Mouse (Mus musculus): ENCODE measurements around the gene Yif1b. TPM values are rescaled to one million over a fixed set of nuclear protein-coding genes. Genes with fewer than 3 reads are reported as not detected.
A peak's percentile ranks its signal among the peaks of the same experiment; 100 is the strongest.
"Not testable (repeated sequence)": the region's sequence is repeated elsewhere in the genome, so short reads cannot be mapped to it uniquely, and the experiment has no call there.

Yif1b gene
- polyA plus RNA-seq, 1 experiment from 2014 or later = 81.0 TPM

DNA sequence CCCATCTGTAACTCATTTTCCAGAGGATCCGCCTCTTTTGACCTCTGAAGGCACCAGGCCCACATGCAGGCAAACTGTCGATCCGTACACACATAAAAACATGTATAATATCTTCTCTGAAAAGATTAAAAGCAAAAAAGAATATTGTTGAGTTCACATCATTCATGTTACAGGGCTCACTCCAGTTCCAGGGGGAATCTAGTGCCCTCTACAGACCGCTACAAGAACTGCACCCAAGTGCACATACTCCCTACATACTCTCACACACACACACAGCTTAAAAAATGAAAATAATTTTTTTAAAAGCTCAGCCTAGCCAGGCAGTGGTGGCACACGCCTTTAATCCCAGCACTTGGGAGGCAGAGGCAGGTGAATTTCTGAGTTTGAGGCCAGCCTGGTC, 3.5 kb upstream of the Yif1b start:
- Histone ChIP-seq H3K4me3 (replicated peaks; ENCODE audit: low read length) (no peak overlapping the region), H3K4me1 (replicated peaks; ENCODE audit: control insufficient read depth, insufficient read depth, low read length) (peaks cover 17% of the 10 kb centered on the region), H3K4me2 (ENCODE audit: low read length) (no peak overlapping the region), H3K27me3 (replicated peaks; ENCODE audit: control insufficient read depth, insufficient read depth, low read length) (peaks cover 30% of the 10 kb centered on the region), H3K36me3 (ENCODE audit: control insufficient read depth, insufficient read depth) (no peaks in the 10 kb centered on the region), H3K27ac (ENCODE audit: low read length) (no peak overlapping the region), H3K9ac (replicated peaks; ENCODE audit: low read depth, low read length) (no peak overlapping the region), H3K9me3 (ENCODE audit: control insufficient read depth, low read length) (no peaks in the 10 kb centered on the region; the same call in 1 of the 2 replicates)
- ATAC-seq = no peak
- 79% methylated on average over 5 of the region's 5 CpGs for WGBS

DNA sequence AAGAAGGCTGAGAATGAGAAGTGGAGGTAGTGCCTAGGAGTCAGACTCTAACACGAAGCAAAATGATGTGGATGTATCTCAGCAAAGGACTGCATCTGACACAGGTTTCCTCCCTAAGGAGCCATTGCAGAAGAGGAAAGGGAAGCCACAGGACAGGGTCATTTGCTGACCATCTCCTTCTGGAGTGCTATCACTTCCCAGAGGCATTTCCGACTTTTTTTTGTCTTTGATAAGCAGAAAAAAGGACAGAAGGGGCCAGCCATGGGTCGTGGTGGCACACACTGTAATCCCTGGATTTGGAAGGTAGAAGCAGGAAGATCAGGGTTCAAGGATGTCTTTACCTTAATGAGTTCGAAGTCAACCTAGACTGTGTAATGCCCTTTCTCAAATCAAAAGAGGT, 1.5 kb upstream of the Yif1b start:
- no peak overlapping the region for H3K9ac ChIP-seq (replicated peaks; ENCODE audit: low read depth, low read length)
- WGBS = 86% methylated on average over 4 of the region's 4 CpGs
- H3K9me3 ChIP-seq (ENCODE audit: control insufficient read depth, low read length) = no peaks in the 10 kb centered on the region; the same call in 1 of the 2 replicates
- peaks cover 17% of the 10 kb centered on the region for H3K4me1 ChIP-seq (replicated peaks; ENCODE audit: control insufficient read depth, insufficient read depth, low read length)
- H3K27me3 ChIP-seq (replicated peaks; ENCODE audit: control insufficient read depth, insufficient read depth, low read length) = peaks cover 16% of the 10 kb centered on the region
- no peak overlapping the region for H3K4me3 ChIP-seq (replicated peaks; ENCODE audit: low read length)
- H3K27ac ChIP-seq (ENCODE audit: low read length) = no peak overlapping the region
- H3K4me2 ChIP-seq (ENCODE audit: low read length) = no peak overlapping the region
- H3K36me3 ChIP-seq (ENCODE audit: control insufficient read depth, insufficient read depth) = no peaks in the 10 kb centered on the region
- ATAC-seq = no peak

- peak; percentile 11 for ATAC-seq
- H3K4me2 ChIP-seq (ENCODE audit: low read length) = peak overlapping the region; percentile 58
- WGBS = 28% methylated on average over 6 of the region's 6 CpGs
These were observed 533 bp upstream of the Yif1b start for GRCm38 (mm10) chr7:29237596-29237995.

DNA sequence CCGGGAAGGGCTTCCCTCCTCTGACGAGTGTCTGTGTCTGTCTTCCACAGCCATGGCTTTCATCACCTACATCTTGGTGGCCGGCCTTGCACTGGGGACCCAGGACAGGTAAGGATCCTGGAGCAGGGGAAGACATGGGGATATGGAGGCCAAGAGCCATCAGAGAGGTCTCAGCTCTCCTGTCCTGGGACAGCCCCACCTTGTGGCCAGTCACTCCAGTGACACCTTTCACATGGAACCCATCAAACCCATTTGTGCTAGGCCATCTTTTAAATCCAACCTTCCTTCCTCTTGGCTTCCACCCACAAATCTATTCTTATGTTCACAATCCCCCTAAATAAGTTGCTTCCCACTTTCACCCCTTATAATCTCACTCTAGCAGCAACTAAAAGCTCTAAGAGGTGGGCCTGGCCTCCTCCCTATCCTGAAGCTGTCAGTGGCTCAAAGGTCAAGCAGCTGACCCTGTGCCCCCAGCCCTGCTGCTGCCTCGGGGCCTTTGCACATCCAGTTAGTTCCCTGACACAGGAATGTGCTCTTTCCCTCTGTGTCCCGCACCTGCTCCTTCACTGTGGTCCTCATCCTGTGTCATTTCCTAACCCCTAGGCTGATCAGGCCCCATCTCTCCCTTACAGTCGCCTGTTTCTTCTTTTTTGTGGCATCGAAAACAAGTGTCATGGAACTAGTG, 6.7 kb downstream of the Yif1b start:
- Histone ChIP-seq H3K9ac (replicated peaks; ENCODE audit: low read depth, low read length) (no peak overlapping the region), H3K27ac (ENCODE audit: low read length) (no peak overlapping the region), H3K27me3 (replicated peaks; ENCODE audit: control insufficient read depth, insufficient read depth, low read length) (peaks cover 5% of the 10 kb centered on the region; the same call in 1 of the 2 replicates), H3K4me1 (replicated peaks; ENCODE audit: control insufficient read depth, insufficient read depth, low read length) (peaks cover 5% of the 10 kb centered on the region; the same call in 1 of the 2 replicates), H3K9me3 (ENCODE audit: control insufficient read depth, low read length) (no peaks in the 10 kb centered on the region), H3K4me3 (replicated peaks; ENCODE audit: low read length) (no peak overlapping the region), H3K4me2 (ENCODE audit: low read length) (no peak overlapping the region), H3K36me3 (ENCODE audit: control insufficient read depth, insufficient read depth) (no peaks in the 10 kb centered on the region; the same call in 1 of the 2 replicates)
- no peak for ATAC-seq
- WGBS = 84% methylated on average over 7 of the region's 7 CpGs

More at GRCm38 (mm10) chr7:29237596-29237995, 533 bp upstream of the Yif1b start:
- Histone ChIP-seq H3K9ac (replicated peaks; ENCODE audit: low read depth, low read length) (peak overlapping the region; percentile 55), H3K27ac (ENCODE audit: low read length) (peak overlapping the region; percentile 87), H3K4me3 (replicated peaks; ENCODE audit: low read length) (peak overlapping the region; percentile 75)
- not testable (repeated sequence) for H3K27me3 ChIP-seq (replicated peaks; ENCODE audit: control insufficient read depth, insufficient read depth, low read length); H3K36me3 ChIP-seq (ENCODE audit: control insufficient read depth, insufficient read depth); H3K4me1 ChIP-seq (replicated peaks; ENCODE audit: control insufficient read depth, insufficient read depth, low read length); H3K9me3 ChIP-seq (ENCODE audit: control insufficient read depth, low read length)

DNA sequence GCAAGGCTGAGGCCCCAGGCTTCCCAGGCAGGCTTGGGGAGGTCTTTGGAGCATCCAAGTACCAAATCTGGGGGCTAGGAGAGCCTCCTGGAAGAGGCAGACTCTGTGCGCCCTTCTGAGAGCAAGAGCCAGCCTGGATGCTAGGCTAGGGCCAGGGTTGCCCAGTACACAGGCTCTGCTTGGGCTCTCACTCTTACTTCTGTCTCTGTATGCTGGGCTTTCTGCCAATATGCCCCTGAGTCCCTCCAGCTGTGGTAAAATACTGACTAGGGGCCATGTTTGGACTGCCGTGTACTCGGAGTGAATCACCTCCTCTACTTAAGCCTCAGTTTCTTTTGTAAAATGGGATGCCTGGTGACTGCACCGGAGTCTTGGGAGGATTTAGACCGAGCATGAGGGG, 7.9 kb downstream of the Yif1b start:
- Histone ChIP-seq H3K36me3 (ENCODE audit: control insufficient read depth, insufficient read depth) (no peaks in the 10 kb centered on the region; the same call in 1 of the 2 replicates), H3K4me3 (replicated peaks; ENCODE audit: low read length) (no peak overlapping the region), H3K9ac (replicated peaks; ENCODE audit: low read depth, low read length) (no peak overlapping the region), H3K4me1 (replicated peaks; ENCODE audit: control insufficient read depth, insufficient read depth, low read length) (peaks cover 5% of the 10 kb centered on the region; the same call in 1 of the 2 replicates), H3K4me2 (ENCODE audit: low read length) (no peak overlapping the region), H3K9me3 (ENCODE audit: control insufficient read depth, low read length) (no peaks in the 10 kb centered on the region), H3K27ac (ENCODE audit: low read length) (no peak overlapping the region), H3K27me3 (replicated peaks; ENCODE audit: control insufficient read depth, insufficient read depth, low read length) (peaks cover 5% of the 10 kb centered on the region; the same call in 1 of the 2 replicates)
- WGBS = 81% methylated on average over 5 of the region's 5 CpGs
- no peak for ATAC-seq

DNA sequence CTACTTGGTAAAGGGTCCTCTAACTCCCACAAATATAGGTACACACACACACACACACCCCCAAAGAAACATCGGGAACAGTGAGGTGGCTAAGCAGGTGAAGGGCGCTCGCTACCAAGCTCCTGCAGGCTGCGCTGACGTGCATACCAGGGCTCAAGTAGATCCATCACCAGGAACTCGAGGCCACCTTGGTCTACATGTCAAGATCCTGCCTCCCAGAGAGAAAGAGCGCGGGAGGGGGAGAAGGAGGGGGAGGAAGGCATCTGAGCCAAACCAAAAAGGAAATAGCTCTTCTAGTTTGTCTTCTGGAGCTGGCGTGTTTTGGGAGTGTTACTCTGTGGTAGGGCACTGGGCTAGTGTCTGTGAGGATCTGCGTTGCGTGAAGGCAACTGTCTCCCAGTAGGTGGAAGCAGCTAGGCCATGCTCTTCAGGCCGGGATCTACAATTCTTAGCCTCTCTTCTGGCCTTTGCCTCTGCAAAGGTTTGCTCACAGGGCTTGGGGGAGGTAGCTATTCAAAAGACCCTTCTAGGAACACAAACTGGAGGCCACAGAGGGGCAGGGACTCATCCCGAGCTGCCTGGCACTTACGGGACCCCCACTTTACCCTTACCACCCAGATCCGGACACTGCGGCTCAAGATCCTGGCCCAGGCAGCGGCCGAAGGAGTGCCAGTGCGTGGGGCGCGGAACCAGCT, 8.6 kb downstream of the Yif1b start:
- WGBS = 89% methylated on average over 21 of the region's 21 CpGs
- Histone ChIP-seq H3K27ac (ENCODE audit: low read length) (no peak overlapping the region), H3K9ac (replicated peaks; ENCODE audit: low read depth, low read length) (no peak overlapping the region), H3K27me3 (replicated peaks; ENCODE audit: control insufficient read depth, insufficient read depth, low read length) (peaks cover 5% of the 10 kb centered on the region; the same call in 1 of the 2 replicates), H3K36me3 (ENCODE audit: control insufficient read depth, insufficient read depth) (no peaks in the 10 kb centered on the region; the same call in 1 of the 2 replicates), H3K4me2 (ENCODE audit: low read length) (no peak overlapping the region), H3K4me1 (replicated peaks; ENCODE audit: control insufficient read depth, insufficient read depth, low read length) (peaks cover 5% of the 10 kb centered on the region; the same call in 1 of the 2 replicates), H3K9me3 (ENCODE audit: control insufficient read depth, low read length) (no peaks in the 10 kb centered on the region), H3K4me3 (replicated peaks; ENCODE audit: low read length) (no peak overlapping the region)
- ATAC-seq = no peak

DNA sequence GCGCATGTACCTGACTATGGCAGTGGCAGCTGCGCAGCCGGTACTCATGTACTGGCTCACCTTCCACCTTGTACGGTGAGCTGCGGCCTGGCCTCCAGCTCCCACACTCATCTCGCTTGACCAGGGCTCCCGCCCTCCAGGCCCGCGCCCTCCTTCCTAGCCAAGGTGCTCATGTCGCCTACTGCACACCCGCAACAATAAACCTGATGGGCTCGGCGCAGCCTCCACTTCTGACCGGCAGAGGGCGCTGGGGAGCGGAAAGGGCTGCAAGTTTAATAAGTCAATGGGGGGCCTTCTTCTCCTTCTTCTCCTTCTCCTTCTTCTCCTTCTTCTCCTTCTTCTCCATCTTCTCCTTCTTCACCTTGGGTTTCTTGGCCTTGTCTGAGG, 9.2 kb downstream of the Yif1b start:
- H3K36me3 ChIP-seq (ENCODE audit: control insufficient read depth, insufficient read depth) = no peaks in the 10 kb centered on the region; the same call in 1 of the 2 replicates
- ATAC-seq = no peak
- H3K27ac ChIP-seq (ENCODE audit: low read length) = no peak overlapping the region
- H3K4me3 ChIP-seq (replicated peaks; ENCODE audit: low read length) = no peak overlapping the region
- peaks cover 5% of the 10 kb centered on the region; the same call in 1 of the 2 replicates for H3K4me1 ChIP-seq (replicated peaks; ENCODE audit: control insufficient read depth, insufficient read depth, low read length)
- H3K4me2 ChIP-seq (ENCODE audit: low read length) = no peak overlapping the region
- H3K9ac ChIP-seq (replicated peaks; ENCODE audit: low read depth, low read length) = no peak overlapping the region
- peaks cover 5% of the 10 kb centered on the region; the same call in 1 of the 2 replicates for H3K27me3 ChIP-seq (replicated peaks; ENCODE audit: control insufficient read depth, insufficient read depth, low read length)
- 25% methylated on average over 16 of the region's 16 CpGs for WGBS
- H3K9me3 ChIP-seq (ENCODE audit: control insufficient read depth, low read length) = no peaks in the 10 kb centered on the region

- Histone ChIP-seq H3K4me2 (ENCODE audit: low read length) (peak overlapping the region; percentile 13), H3K4me1 (replicated peaks; ENCODE audit: control insufficient read depth, insufficient read depth, low read length) (peaks cover 5% of the 10 kb centered on the region; the same call in 1 of the 2 replicates), H3K36me3 (ENCODE audit: control insufficient read depth, insufficient read depth) (no peaks in the 10 kb centered on the region; the same call in 1 of the 2 replicates), H3K4me3 (replicated peaks; ENCODE audit: low read length) (no peak overlapping the region), H3K9ac (replicated peaks; ENCODE audit: low read depth, low read length) (0 out of 2 replicates have a peak overlapping the region, but pooled peaks have one; percentile 9), H3K27me3 (replicated peaks; ENCODE audit: control insufficient read depth, insufficient read depth, low read length) (peaks cover 5% of the 10 kb centered on the region; the same call in 1 of the 2 replicates), H3K27ac (ENCODE audit: low read length) (no peak overlapping the region), H3K9me3 (ENCODE audit: control insufficient read depth, low read length) (no peaks in the 10 kb centered on the region)
- no peak for ATAC-seq
- 18% methylated on average over 19 of the region's 19 CpGs for WGBS
These were observed 9.6 kb downstream of the Yif1b start for GRCm38 (mm10) chr7:29247706-29248105.

- H3K4me1 ChIP-seq (replicated peaks; ENCODE audit: control insufficient read depth, insufficient read depth, low read length) = peaks cover 5% of the 10 kb centered on the region; the same call in 1 of the 2 replicates
- 0 out of 2 replicates have a peak within 1 kb of the TSS, but pooled peaks have one; percentile 9 for H3K9ac ChIP-seq (replicated peaks; ENCODE audit: low read depth, low read length)
- no peaks in the 10 kb centered on the region for H3K9me3 ChIP-seq (ENCODE audit: control insufficient read depth, low read length)
- H3K36me3 ChIP-seq (ENCODE audit: control insufficient read depth, insufficient read depth) = no peaks in the 10 kb centered on the region; the same call in 1 of the 2 replicates
- H3K4me3 ChIP-seq (replicated peaks; ENCODE audit: low read length) = no peak within 1 kb of the TSS
- 20% methylated on average over 20 of the region's 20 CpGs for WGBS
- no peak within 1 kb of the TSS for H3K27ac ChIP-seq (ENCODE audit: low read length)
- H3K27me3 ChIP-seq (replicated peaks; ENCODE audit: control insufficient read depth, insufficient read depth, low read length) = peaks cover 5% of the 10 kb centered on the region; the same call in 1 of the 2 replicates
- peak within 1 kb of the TSS; percentile 13 for H3K4me2 ChIP-seq (ENCODE audit: low read length)
- ATAC-seq = no peak
These were observed 10.2 kb downstream of the Yif1b start, which contains the start of gene 2200002D01Rik for GRCm38 (mm10) chr7:29248261-29248841. TSS of gene 2200002D01Rik (minus strand) at chr7:29248466.
